Mouse (Mus musculus): ENCODE measurements at regions not wholly inside any gene's neighbourhood (a gene's known extent, or its start where the extent isn't known, plus 50 kb on each side); places are given as distances from the start of the nearest gene placed in this dataset.
A peak's percentile ranks its signal among the peaks of the same experiment; 100 is the strongest.

DNA sequence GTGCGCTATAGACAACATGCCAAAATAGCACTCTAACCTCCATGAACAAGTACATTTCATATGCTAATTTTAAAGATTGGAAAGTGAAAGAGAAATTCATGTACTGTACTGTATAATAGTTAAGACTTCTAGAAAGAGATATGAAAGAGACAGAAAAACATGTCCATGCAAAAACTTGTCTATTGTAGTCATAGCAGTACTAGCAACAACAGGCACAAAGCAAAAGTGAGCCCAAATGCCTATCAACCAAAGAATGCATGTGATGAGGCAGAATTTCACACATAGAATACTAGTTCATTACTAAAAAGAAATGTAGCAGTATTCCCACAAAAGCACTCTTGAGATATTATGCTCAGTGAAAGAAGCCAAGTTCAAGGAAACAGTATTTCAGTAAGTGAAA lies 180.4 kb upstream of the Steap4 start:
- no peaks in the 10 kb centered on the region for H3K4me1 ChIP-seq (ENCODE audit: control insufficient read depth, insufficient read depth, low read length)
- no peak for TF ChIP-seq CTCF (conservative IDR thresholded peaks at IDR 0.05; ENCODE audit: insufficient read depth, insufficient read length, low read depth, low read length)
- no peak for TF ChIP-seq POLR2A (IDR thresholded peaks at IDR 0.05; ENCODE audit: low read depth, low read length)
- WGBS: 93% methylated on average over 1 of the region's 1 CpGs
- H3K4me3 ChIP-seq (ENCODE audit: insufficient read depth, low read depth, low read length): no peak overlapping the region
- no peak overlapping the region for H3K27ac ChIP-seq (ENCODE audit: insufficient read depth, low read depth, low read length)
- no peak for DNase-seq
- H3K36me3 ChIP-seq (ENCODE audit: control insufficient read depth, insufficient read depth, low read length): no peaks in the 10 kb centered on the region
- no peaks in the 10 kb centered on the region for H3K27me3 ChIP-seq (replicated peaks; ENCODE audit: control insufficient read depth, insufficient read depth, low read length)

DNA sequence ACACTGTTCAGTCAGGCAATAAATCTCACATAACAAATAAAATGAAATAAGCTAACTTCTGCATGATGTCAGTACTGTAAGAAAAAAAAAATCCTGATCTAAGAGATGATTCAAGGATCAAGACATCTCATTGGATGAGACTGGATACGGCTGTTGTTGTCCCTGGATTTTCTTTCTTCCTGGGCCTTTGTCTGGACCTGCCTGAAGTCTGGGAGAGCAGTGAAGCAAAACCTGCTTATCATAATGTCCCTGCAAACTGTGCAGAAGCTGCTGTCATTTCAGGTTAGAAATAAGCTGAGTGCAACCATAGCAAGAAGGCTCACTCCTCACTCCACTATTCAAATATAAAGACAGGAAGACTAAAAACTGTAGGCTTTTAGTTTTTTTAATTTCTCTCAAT lies 178.0 kb upstream of the Steap4 start:
- Histone ChIP-seq H3K4me3 (ENCODE audit: insufficient read depth, low read depth, low read length) (no peak overlapping the region), H3K4me1 (ENCODE audit: control insufficient read depth, insufficient read depth, low read length) (no peaks in the 10 kb centered on the region), H3K27ac (ENCODE audit: insufficient read depth, low read depth, low read length) (no peak overlapping the region), H3K27me3 (replicated peaks; ENCODE audit: control insufficient read depth, insufficient read depth, low read length) (no peaks in the 10 kb centered on the region), H3K36me3 (ENCODE audit: control insufficient read depth, insufficient read depth, low read length) (no peaks in the 10 kb centered on the region)
- DNase-seq: no peak
- WGBS: 63% methylated on average over 1 of the region's 1 CpGs
- TF ChIP-seq CTCF (conservative IDR thresholded peaks at IDR 0.05; ENCODE audit: insufficient read depth, insufficient read length, low read depth, low read length) (no peak), POLR2A (IDR thresholded peaks at IDR 0.05; ENCODE audit: low read depth, low read length) (no peak)

- Histone ChIP-seq H3K36me3 (ENCODE audit: control insufficient read depth, insufficient read depth, low read length) (no peaks in the 10 kb centered on the region), H3K4me1 (ENCODE audit: control insufficient read depth, insufficient read depth, low read length) (no peaks in the 10 kb centered on the region), H3K27me3 (replicated peaks; ENCODE audit: control insufficient read depth, insufficient read depth, low read length) (no peaks in the 10 kb centered on the region), H3K4me3 (ENCODE audit: insufficient read depth, low read depth, low read length) (no peak overlapping the region), H3K27ac (ENCODE audit: insufficient read depth, low read depth, low read length) (no peak overlapping the region)
- WGBS: 75% methylated on average over 5 of the region's 5 CpGs
- no peak for DNase-seq
- TF ChIP-seq POLR2A (IDR thresholded peaks at IDR 0.05; ENCODE audit: low read depth, low read length) (no peak), CTCF (conservative IDR thresholded peaks at IDR 0.05; ENCODE audit: insufficient read depth, insufficient read length, low read depth, low read length) (no peak)
Measured at GRCm38 (mm10) chr5:7788406-7788805, 171.9 kb upstream of the Steap4 start.

DNA sequence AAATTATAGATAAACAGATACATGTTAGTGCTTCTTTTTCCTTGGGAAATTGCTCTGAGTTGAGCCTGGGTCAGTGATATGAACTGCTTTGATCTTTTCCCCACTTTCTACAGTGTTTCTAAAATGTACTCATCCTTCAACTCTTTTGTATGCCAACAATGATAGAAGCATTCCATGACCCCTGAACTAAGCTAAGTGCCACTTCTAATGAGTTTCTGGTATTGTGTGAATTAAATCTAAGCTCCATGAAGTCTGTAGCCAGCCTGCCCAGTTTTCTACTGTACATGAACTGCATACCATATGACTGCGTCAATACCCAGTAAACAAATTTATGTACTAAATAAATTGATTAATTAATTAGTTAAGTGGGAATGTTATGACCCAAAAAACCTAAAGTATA lies 171.1 kb upstream of the Steap4 start:
- H3K27ac ChIP-seq (ENCODE audit: insufficient read depth, low read depth, low read length): no peak overlapping the region
- no peak for TF ChIP-seq POLR2A (IDR thresholded peaks at IDR 0.05; ENCODE audit: low read depth, low read length)
- TF ChIP-seq CTCF (conservative IDR thresholded peaks at IDR 0.05; ENCODE audit: insufficient read depth, insufficient read length, low read depth, low read length): no peak

DNA sequence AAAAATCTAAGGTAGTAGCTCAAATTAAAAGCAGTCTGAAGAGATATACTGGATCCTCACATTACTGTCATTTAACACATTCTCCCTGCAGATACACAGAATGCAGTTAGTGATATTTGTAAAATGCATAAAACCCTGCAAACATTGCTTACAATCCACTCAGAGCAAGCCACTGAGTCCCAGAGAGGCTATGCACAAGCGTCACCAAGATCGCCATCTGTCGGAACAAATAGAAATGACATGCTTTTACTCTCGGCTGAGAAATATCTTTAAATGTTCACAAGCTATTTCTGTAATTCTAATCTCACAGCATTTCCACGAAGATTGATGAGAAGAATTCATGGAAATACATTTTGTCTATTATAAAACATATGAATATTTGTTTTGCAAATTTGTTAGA lies 139.7 kb upstream of the Steap4 start:
- Histone ChIP-seq H3K4me3 (ENCODE audit: insufficient read depth, low read depth, low read length) (no peak overlapping the region), H3K4me1 (ENCODE audit: control insufficient read depth, insufficient read depth, low read length) (no peaks in the 10 kb centered on the region), H3K36me3 (ENCODE audit: control insufficient read depth, insufficient read depth, low read length) (no peaks in the 10 kb centered on the region), H3K27me3 (replicated peaks; ENCODE audit: control insufficient read depth, insufficient read depth, low read length) (no peaks in the 10 kb centered on the region), H3K27ac (ENCODE audit: insufficient read depth, low read depth, low read length) (no peak overlapping the region)
- TF ChIP-seq POLR2A (IDR thresholded peaks at IDR 0.05; ENCODE audit: low read depth, low read length): no peak
- TF ChIP-seq CTCF (conservative IDR thresholded peaks at IDR 0.05; ENCODE audit: insufficient read depth, insufficient read length, low read depth, low read length): 0 out of 2 replicates have a peak, but pooled peaks have one; percentile 16
- 23% methylated on average over 5 of the region's 5 CpGs for WGBS
- no peak for DNase-seq

More for the DNA sequence above, 171.1 kb upstream of the Steap4 start:
- DNase-seq: no peak
- Histone ChIP-seq H3K4me3 (ENCODE audit: insufficient read depth, low read depth, low read length) (no peak overlapping the region), H3K27me3 (replicated peaks; ENCODE audit: control insufficient read depth, insufficient read depth, low read length) (no peaks in the 10 kb centered on the region), H3K4me1 (ENCODE audit: control insufficient read depth, insufficient read depth, low read length) (no peaks in the 10 kb centered on the region), H3K36me3 (ENCODE audit: control insufficient read depth, insufficient read depth, low read length) (no peaks in the 10 kb centered on the region)
- WGBS: 91% methylated on average over 1 of the region's 1 CpGs

GRCm38 (mm10) chr5:7821700-7822099 lies 138.6 kb upstream of the Steap4 start:
- 61% methylated on average over 3 of the region's 3 CpGs for WGBS
- no peak for DNase-seq
- Histone ChIP-seq H3K4me3 (ENCODE audit: insufficient read depth, low read depth, low read length) (no peak overlapping the region), H3K27me3 (replicated peaks; ENCODE audit: control insufficient read depth, insufficient read depth, low read length) (no peaks in the 10 kb centered on the region), H3K36me3 (ENCODE audit: control insufficient read depth, insufficient read depth, low read length) (no peaks in the 10 kb centered on the region), H3K27ac (ENCODE audit: insufficient read depth, low read depth, low read length) (no peak overlapping the region), H3K4me1 (ENCODE audit: control insufficient read depth, insufficient read depth, low read length) (no peaks in the 10 kb centered on the region)
- TF ChIP-seq POLR2A (IDR thresholded peaks at IDR 0.05; ENCODE audit: low read depth, low read length) (no peak), CTCF (conservative IDR thresholded peaks at IDR 0.05; ENCODE audit: insufficient read depth, insufficient read length, low read depth, low read length) (no peak)

- Histone ChIP-seq H3K36me3 (ENCODE audit: control insufficient read depth, insufficient read depth, low read length) (no peaks in the 10 kb centered on the region), H3K4me3 (ENCODE audit: insufficient read depth, low read depth, low read length) (no peak overlapping the region), H3K27ac (ENCODE audit: insufficient read depth, low read depth, low read length) (no peak overlapping the region), H3K27me3 (replicated peaks; ENCODE audit: control insufficient read depth, insufficient read depth, low read length) (no peaks in the 10 kb centered on the region), H3K4me1 (ENCODE audit: control insufficient read depth, insufficient read depth, low read length) (no peaks in the 10 kb centered on the region)
- DNase-seq: no peak
- 77% methylated on average over 3 of the region's 3 CpGs for WGBS
- TF ChIP-seq POLR2A (IDR thresholded peaks at IDR 0.05; ENCODE audit: low read depth, low read length): no peak
- no peak for TF ChIP-seq CTCF (conservative IDR thresholded peaks at IDR 0.05; ENCODE audit: insufficient read depth, insufficient read length, low read depth, low read length)
Measured at GRCm38 (mm10) chr5:7829618-7830017, 130.6 kb upstream of the Steap4 start.

DNA sequence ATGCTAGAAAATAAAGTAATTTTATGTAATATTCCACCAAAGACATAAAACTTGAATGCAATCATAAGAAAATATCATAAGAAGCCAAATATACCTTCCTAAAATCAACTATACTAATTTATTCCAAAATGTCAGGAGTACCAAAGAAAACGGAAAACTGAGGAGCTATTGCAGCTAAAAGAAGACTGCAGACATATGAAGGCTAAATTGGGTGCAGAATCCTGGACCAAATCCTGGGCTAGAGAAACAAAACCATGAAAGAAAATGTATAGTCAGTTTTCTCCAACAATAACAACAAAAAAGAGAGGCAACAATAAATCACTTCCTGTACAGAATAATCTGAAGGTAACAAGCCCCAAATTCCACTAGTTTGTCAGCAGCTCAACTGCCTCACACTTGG lies 126.4 kb upstream of the Steap4 start:
- H3K27me3 ChIP-seq (replicated peaks; ENCODE audit: control insufficient read depth, insufficient read depth, low read length): no peaks in the 10 kb centered on the region; the same call in 1 of the 2 replicates
- no peak overlapping the region for H3K4me3 ChIP-seq (ENCODE audit: insufficient read depth, low read depth, low read length)
- H3K36me3 ChIP-seq (ENCODE audit: control insufficient read depth, insufficient read depth, low read length): no peaks in the 10 kb centered on the region
- no peaks in the 10 kb centered on the region for H3K4me1 ChIP-seq (ENCODE audit: control insufficient read depth, insufficient read depth, low read length)
- no peak overlapping the region for H3K27ac ChIP-seq (ENCODE audit: insufficient read depth, low read depth, low read length)
- DNase-seq: no peak
- WGBS: 83% methylated on average over 1 of the region's 1 CpGs
- TF ChIP-seq POLR2A (IDR thresholded peaks at IDR 0.05; ENCODE audit: low read depth, low read length) (no peak), CTCF (conservative IDR thresholded peaks at IDR 0.05; ENCODE audit: insufficient read depth, insufficient read length, low read depth, low read length) (no peak)

All from kidney, adult 2 months (tissue).